Mouse (Mus musculus): ENCODE measurements around the gene Slc17a7.
A peak's percentile ranks its signal among the peaks of the same experiment; 100 is the strongest.

DNA sequence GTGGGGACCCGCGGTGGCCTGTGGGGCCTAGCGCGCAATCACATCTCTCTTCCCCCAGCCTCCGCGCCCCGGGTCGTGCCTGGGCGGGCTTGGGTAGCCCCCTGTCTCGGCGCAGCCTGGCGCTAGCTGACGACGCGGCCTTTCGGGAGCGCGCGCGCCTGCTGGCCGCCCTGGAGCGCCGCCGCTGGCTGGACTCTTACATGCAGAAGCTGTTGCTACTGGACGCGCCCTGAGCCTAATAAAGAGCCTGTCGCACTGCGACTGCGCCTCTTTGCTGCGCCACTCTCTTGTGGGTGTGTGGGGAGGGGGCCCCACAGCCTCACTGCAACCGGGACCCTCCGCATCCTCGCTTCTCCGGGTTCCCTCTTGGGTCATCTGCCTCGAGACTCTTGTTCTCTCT, 17.8 kb downstream of the Slc17a7 start:
- TF ChIP-seq POLR2A (IDR thresholded peaks at IDR 0.05; ENCODE audit: insufficient read depth, low read depth, low read length) (no peak), CTCF (IDR thresholded peaks at IDR 0.05) (peak; percentile 5; the same call in 1 of the 2 replicates), EP300 (IDR thresholded peaks at IDR 0.05; ENCODE audit: insufficient read depth, low read depth, low read length) (no peak)

Data from heart, adult 2 months (tissue).